Mouse (Mus musculus) right cerebral cortex, postnatal 10 days (tissue): ENCODE measurements around the gene Cask.
A peak's percentile ranks its signal among the peaks of the same experiment; 100 is the strongest.

ENCODE experiments used
- DNase-seq, 2 experiments: peaks; one replicate each; pipeline ENCODE4 v3.0.0; 2021; ENCODE audit warnings: low spot score in 2 of 2

Cask gene

GRCm38 (mm10) chrX:13518781-13519407, 332.3 kb downstream of the Cask start:
- DNase-seq: no peak

GRCm38 (mm10) chrX:13518019-13518418, 333.1 kb downstream of the Cask start:
- DNase-seq: no peak

GRCm38 (mm10) chrX:13516451-13516850, 334.7 kb downstream of the Cask start:
- DNase-seq: no peak

GRCm38 (mm10) chrX:13513864-13514263, 337.3 kb downstream of the Cask start:
- peak in 1 of 2 experiments; percentile 39 for DNase-seq

GRCm38 (mm10) chrX:13513127-13513526, 338.0 kb downstream of the Cask start:
- DNase-seq: no peak

- DNase-seq: no peak
Measured at GRCm38 (mm10) chrX:13506376-13506775, 344.8 kb downstream of the Cask start.

GRCm38 (mm10) chrX:13504389-13504788, 346.8 kb downstream of the Cask start:
- no peak for DNase-seq

- DNase-seq: no peak
Measured at GRCm38 (mm10) chrX:13502862-13503375, 348.2 kb downstream of the Cask start.

GRCm38 (mm10) chrX:13500284-13500683, 350.9 kb downstream of the Cask start:
- no peak for DNase-seq

GRCm38 (mm10) chrX:13494892-13495703, 356.1 kb downstream of the Cask start:
- DNase-seq: no peak

GRCm38 (mm10) chrX:13492922-13493321, 358.2 kb downstream of the Cask start:
- no peak for DNase-seq

- no peak for DNase-seq
Measured at GRCm38 (mm10) chrX:13490941-13491340, 360.2 kb downstream of the Cask start.

- no peak for DNase-seq
Measured at GRCm38 (mm10) chrX:13489761-13490160, 361.4 kb downstream of the Cask start.

- no peak for DNase-seq
Measured at GRCm38 (mm10) chrX:13489001-13489400, 362.2 kb downstream of the Cask start.

- DNase-seq: no peak
Measured at GRCm38 (mm10) chrX:13484447-13484846, 366.7 kb downstream of the Cask start.

GRCm38 (mm10) chrX:13482576-13482975, 368.6 kb downstream of the Cask start:
- no peak for DNase-seq

- no peak for DNase-seq
Measured at GRCm38 (mm10) chrX:13479570-13479969, 371.6 kb downstream of the Cask start.

GRCm38 (mm10) chrX:13478298-13478697, 372.9 kb downstream of the Cask start:
- DNase-seq: no peak

GRCm38 (mm10) chrX:13477596-13477995, 373.6 kb downstream of the Cask start:
- DNase-seq: no peak

GRCm38 (mm10) chrX:13475382-13475781, 375.8 kb downstream of the Cask start:
- DNase-seq: no peak

- no peak for DNase-seq
Measured at GRCm38 (mm10) chrX:13472751-13473225, 378.4 kb downstream of the Cask start.

GRCm38 (mm10) chrX:13471925-13472324, 379.2 kb downstream of the Cask start:
- DNase-seq: no peak
